Mouse (Mus musculus) brain, embryonic 14.5 days (tissue): ENCODE results near the gene Ift81. TPM values are rescaled to one million over a fixed set of nuclear protein-coding genes. Genes with fewer than 3 reads are reported as not detected.

Source experiments
- DNase-seq: peaks from one replicate; pipeline ENCODE4 v3.0.0-alpha.2; 2011; ENCODE audit warnings: low read depth
- CTCF ChIP-seq: fragments of 200-500 bp; IDR thresholded peaks from 2 replicates; pipeline ENCODE4 v1.5.1; 2012; ENCODE audit warnings: inconsistent platforms, mild to moderate bottlenecking, moderate library complexity, borderline replicate concordance; ENCODE audit not compliant: insufficient read depth, insufficient read length; ENCODE audit errors: extremely low read depth
- POLR2A ChIP-seq: fragments of 200-500 bp; IDR thresholded peaks from 2 replicates; pipeline ENCODE4 v1.6.1; 2012; ENCODE audit warnings: mild to moderate bottlenecking, inconsistent platforms, borderline replicate concordance; ENCODE audit not compliant: poor library complexity, insufficient read depth, insufficient read length, severe bottlenecking; ENCODE audit errors: extremely low read depth
- polyA plus RNA-seq: library from polyadenylated mRNA; depleted of rRNA; stranded (reverse); fragments of >200 nt; gene quantifications from 2 replicates; pipeline ENCODE4 v1.2.3, GENCODE M21; 2012

Gene Ift81
- polyA plus RNA-seq, 1 experiment = 26.9 TPM

GRCm38 (mm10) chr5:122516901-122517300 lies 97.4 kb downstream of the Ift81 start:
- TF ChIP-seq CTCF (no peak), POLR2A (no peak)
- no peak for DNase-seq

DNA sequence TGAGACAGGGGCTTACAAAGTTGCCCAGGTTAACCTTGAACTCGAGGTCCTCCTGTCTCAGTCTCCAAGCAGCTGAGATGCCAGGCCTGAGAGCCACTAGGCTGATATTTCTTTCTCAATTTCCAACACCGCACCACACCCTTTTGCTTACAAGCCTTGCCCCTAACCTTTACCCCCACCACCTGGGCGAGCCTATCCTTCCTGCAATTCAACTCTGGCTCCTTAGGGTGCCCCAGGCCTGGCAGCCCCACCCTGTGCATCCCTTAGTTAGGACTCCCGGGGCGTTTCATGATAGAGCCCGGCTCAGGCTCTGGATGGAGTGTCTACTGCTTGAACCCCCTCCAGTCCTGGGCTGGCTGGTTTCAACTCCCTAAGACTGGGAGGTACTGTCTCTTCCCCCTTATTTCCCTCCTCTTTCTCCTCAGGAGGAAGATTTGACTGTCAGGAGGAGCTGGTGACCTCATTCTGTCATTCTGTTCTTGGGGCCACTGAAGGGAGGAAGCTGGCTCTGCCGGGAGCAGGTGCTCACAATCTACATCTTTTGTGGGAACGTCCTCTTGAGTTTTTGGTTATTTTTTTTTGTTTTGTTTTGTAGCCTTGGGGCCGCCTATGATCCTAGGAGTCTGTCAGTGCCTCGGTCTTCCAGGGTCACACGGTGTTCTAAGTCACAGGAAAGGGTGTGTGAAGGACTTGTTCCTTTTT lies 98.1 kb downstream of the Ift81 start:
- TF ChIP-seq POLR2A (no peak), CTCF (no peak)
- DNase-seq = no peak

DNA sequence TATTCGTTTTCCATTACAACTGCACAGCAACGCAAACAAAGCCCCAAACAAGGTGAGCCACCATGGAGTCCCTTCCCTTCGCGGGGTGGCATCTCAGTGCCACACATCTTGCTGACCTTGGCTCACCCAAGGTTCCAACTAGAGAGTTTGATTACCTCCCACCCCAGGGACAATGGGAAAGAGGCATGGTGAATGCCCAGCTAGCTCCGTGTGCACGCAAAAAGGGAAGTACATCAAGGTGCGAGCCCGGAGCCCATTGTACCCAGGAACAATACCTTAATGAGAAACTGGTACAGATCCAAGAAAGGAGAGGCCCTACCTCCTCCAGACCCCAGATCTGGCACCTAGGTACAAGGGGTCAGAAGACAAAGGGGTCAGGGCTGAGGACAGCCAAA lies 100.2 kb downstream of the Ift81 start:
- DNase-seq = no peak
- no peak for TF ChIP-seq CTCF

DNA sequence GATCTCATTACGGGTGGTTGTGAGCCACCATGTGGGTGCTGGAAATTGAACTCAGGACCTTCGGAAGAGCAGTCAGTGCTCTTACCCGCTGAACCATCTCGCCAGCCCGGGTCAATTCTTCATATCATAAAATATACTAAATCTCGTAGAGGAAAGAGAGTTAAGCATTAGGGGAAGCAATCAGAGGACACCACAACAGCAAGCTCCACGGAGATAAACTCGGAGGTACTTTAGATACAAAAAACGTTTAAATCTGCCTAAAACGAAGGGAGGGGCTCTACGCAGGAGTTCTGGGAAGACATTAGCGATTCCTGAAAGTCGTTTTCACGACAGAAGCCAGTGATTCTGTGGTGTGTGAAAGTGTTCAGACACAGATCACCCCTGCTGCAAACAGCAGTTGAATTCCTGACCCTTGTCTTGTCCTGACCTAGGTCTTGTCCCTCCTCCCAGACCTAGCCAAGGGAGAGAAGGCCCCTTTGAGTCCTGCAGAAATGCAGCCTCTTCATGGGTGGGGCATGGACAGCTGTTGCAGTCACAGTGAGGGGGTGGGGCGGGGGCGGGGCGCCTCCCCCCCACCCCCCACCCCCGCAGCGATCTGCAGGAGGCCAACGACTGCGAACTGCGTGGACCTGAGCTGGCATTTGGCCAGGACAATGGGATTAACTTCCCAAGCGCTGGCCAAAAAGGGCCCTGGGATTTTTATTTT lies 100.7 kb downstream of the Ift81 start:
- DNase-seq = no peak

DNA sequence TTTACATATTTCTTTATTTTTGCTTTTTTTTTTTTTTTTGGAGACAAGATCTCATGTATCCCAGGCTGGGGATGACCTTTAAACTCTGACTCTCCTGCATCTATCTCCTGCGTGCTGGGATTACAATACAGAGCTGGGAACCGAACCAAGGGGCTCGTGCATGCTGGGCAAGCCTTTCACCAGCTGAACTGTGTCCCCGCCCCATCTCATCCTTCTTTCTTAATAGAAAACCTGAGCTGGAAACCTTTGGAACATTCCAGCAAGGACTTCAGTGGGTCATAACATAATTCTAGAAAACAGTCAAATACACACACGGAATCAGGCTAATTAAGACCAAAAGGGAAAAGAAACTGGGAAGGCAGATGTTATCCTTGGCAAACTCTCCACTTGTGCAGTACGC lies 102.3 kb downstream of the Ift81 start:
- no peak for DNase-seq
- TF ChIP-seq CTCF (no peak), POLR2A (no peak)

More for the DNA sequence above, 100.7 kb downstream of the Ift81 start:
- TF ChIP-seq POLR2A (no peak), CTCF (no peak)

- TF ChIP-seq CTCF (no peak), POLR2A (no peak)
- DNase-seq = no peak
Measured at GRCm38 (mm10) chr5:122511405-122511804, 102.9 kb downstream of the Ift81 start.

GRCm38 (mm10) chr5:122510651-122511157 lies 103.6 kb downstream of the Ift81 start:
- TF ChIP-seq POLR2A (no peak), CTCF (no peak)
- DNase-seq = peak; percentile 47

DNA sequence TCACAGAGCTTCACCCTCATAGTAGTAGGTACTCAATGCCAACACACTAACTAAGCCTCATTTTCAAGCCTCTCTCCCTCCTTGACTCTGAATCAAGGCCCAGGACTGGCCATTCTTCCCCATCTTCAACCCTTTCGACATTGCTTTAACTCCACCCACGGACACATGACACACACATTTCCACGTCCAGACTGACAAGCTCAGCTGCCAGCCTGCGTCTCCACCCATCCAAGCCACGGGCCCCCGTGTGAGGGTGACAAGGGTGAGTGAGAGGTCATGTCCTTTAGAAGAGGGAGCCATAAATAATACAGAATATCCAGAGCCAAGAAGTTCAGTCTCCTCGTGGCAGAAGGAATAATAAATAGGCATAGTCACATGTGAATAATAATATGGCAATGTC lies 104.7 kb downstream of the Ift81 start:
- TF ChIP-seq CTCF = no peak
- TF ChIP-seq POLR2A = no peak
- no peak for DNase-seq

GRCm38 (mm10) chr5:122508861-122509306 lies 105.4 kb downstream of the Ift81 start:
- no peak for TF ChIP-seq POLR2A
- TF ChIP-seq CTCF = no peak
- no peak for DNase-seq

DNA sequence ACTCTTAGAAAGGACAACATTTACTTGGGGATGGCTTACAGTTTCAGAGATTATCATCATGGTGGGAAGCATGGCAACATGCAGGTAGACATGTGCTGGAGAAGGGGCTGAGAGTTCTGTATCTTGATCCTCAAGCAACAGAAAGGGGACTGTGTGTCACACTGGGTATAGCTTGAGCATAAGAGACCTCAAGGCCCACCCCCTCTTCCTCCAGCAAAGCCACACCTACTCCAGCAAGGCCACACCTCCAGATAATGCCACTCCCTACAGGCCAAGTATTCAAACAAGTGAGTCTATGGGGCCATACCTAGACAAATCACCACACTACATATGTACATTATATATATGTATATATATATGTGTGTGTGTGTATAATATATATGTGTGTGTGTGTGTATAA lies 106.9 kb downstream of the Ift81 start:
- TF ChIP-seq CTCF (no peak), POLR2A (no peak)
- no peak for DNase-seq

DNA sequence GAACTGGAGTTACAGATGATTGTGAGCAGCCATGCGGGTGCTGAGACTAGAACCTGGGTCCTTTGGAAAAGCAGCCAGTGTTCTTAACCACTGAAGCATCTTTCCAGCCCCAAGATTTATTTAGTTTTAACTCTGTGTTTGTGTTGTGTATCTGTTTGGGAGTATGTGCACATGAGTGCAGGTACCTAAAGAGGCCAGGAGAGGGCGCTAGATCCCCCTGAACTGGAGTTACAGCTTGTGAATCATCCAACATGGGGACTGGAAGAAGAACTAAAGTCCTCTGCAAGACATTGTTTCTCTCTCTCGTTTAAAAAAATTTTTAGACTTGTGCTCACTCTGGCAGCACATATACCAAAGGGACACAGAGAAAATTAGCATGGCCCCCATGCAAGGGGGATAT lies 107.9 kb downstream of the Ift81 start:
- TF ChIP-seq CTCF (peak; percentile 29; the same call in 1 of the 2 replicates), POLR2A (no peak)

DNA sequence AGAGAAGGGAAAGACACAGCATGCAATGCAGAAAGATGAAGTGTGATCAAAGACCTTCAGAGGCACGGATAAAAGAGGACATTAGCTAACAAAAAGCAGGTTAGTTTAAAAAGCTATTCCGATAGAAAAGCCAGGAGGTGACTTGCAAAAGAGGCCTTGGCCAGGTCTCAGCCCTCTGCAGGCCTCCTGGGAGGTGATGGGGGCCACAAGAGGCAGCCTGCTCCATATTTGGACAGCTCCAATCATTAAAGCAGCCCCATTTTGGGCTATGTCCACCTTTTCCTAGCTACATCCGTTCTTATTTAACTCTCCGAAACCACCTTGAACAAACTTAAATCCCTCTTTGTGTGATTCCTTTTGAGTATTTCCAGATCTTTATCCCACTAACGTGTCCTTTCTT lies 108.8 kb downstream of the Ift81 start:
- no peak for DNase-seq
- TF ChIP-seq CTCF (no peak), POLR2A (no peak)

More for the DNA sequence above, 107.9 kb downstream of the Ift81 start:
- no peak for DNase-seq
